Mouse (Mus musculus): ENCODE data around the gene Arl10.
"Not testable (repeated sequence)": the region's sequence is repeated elsewhere in the genome, so short reads cannot be mapped to it uniquely, and the experiment has no call there.

The Arl10 gene

GRCm38 (mm10) chr13:54613141-54613540 lies 38.3 kb downstream of the Arl10 start:
- in situ Hi-C loops (cut with MboI, MseI): not testable (repeated sequence)

- in situ Hi-C loops (cut with MboI, MseI): no loop called here
Measured at GRCm38 (mm10) chr13:54616307-54616706, 41.5 kb downstream of the Arl10 start.

GRCm38 (mm10) chr13:54616998-54617397 lies 42.2 kb downstream of the Arl10 start:
- in situ Hi-C loops (cut with MboI, MseI): no loop called here

GRCm38 (mm10) chr13:54621155-54621932 lies 46.5 kb downstream of the Arl10 start, which contains the start of gene Faf2:
Gene Faf2 (plus strand): TSS chr13:54621784.
- in situ Hi-C loops (cut with MboI, MseI): no loop called here

- in situ Hi-C loops (cut with MboI, MseI): no loop called here
Measured at GRCm38 (mm10) chr13:54621960-54622521, 47.2 kb downstream of the Arl10 start.

GRCm38 (mm10) chr13:54629128-54629527 lies 54.3 kb downstream of the Arl10 start:
- in situ Hi-C loops (cut with MboI, MseI): no loop called here

Measured in T-helper 17 cell (primary cell).